Mouse (Mus musculus) heart, adult 2 months (tissue): Measurements from ENCODE around the gene Rpa1. TPM values are rescaled to one million over a fixed set of nuclear protein-coding genes. Genes with fewer than 3 reads are reported as not detected.
A peak's percentile ranks its signal among the peaks of the same experiment; 100 is the strongest.

Experiments
- DNase-seq, 2 experiments: peaks; one replicate each; pipeline ENCODE4 v3.0.0; 2021
- H3K27ac ChIP-seq: fragments of 200-600 bp; 2 replicates; pipeline ENCODE4 v1.8.1; 2022
- H3K27me3 ChIP-seq: fragments of 200-500 bp; 2 replicates; pipeline ENCODE4 v1.6.1; 2012; ENCODE audit warnings: mild to moderate bottlenecking, low read length, inconsistent platforms, mixed read lengths; ENCODE audit not compliant: control insufficient read depth, insufficient read depth
- H3K36me3 ChIP-seq: fragments of 200-500 bp; 2 replicates; pipeline ENCODE4 v1.6.1; 2012; ENCODE audit warnings: low read length, inconsistent platforms; ENCODE audit not compliant: control insufficient read depth, insufficient read depth
- H3K4me1 ChIP-seq: fragments of 200-500 bp; 2 replicates; pipeline ENCODE4 v1.6.1; 2011; ENCODE audit warnings: low read length; ENCODE audit not compliant: control insufficient read depth, insufficient read depth
- H3K4me3 ChIP-seq: fragments of 200-600 bp; 2 replicates; pipeline ENCODE4 v1.8.1; 2022
- H3K79me2 ChIP-seq: fragments of 200-500 bp; replicated peaks from 2 replicates; pipeline ENCODE4 v1.6.1; 2012; ENCODE audit warnings: mild to moderate bottlenecking, inconsistent platforms, low read length, moderate library complexity, mixed read lengths; ENCODE audit not compliant: control insufficient read depth, insufficient read depth
- H3K9ac ChIP-seq: fragments of 200-500 bp; 2 replicates; pipeline ENCODE4 v1.6.1; 2012; ENCODE audit warnings: low read depth, mild to moderate bottlenecking, control low read depth, inconsistent platforms, low read length, mixed read lengths
- CTCF ChIP-seq: fragments of 200-600 bp; IDR thresholded peaks from 2 replicates; pipeline ENCODE4 v1.8.1; 2022; ENCODE audit warnings: antibody characterized with exemption, mild to moderate bottlenecking, moderate library complexity
- EP300 ChIP-seq: fragments of 200-500 bp; IDR thresholded peaks from 2 replicates; pipeline ENCODE4 v1.6.1; 2011; ENCODE audit warnings: low read depth, low read length, control low read depth; ENCODE audit not compliant: insufficient read depth
- POLR2A ChIP-seq: fragments of 200-500 bp; IDR thresholded peaks from 2 replicates; pipeline ENCODE4 v1.6.1; 2011; ENCODE audit warnings: mild to moderate bottlenecking, low read depth, low read length, control low read depth; ENCODE audit not compliant: insufficient read depth
- WGBS: fragments of 180-500 bp; shearing (Covaris S2); methylation state at CpG from one replicate; pipeline ENCODE4 v1.1.7; 2018; 5-methylcytosine and 5-hydroxymethylcytosine counted together
- intact Hi-C: fragments of 180-260 bp; cut with DNase I; formaldehyde crosslinking; loops from one replicate; pipeline ENCODE4 v1.15.1; 2025
- polyA plus RNA-seq: library from polyadenylated mRNA; depleted of rRNA; stranded (reverse); fragments of >200 nt; gene quantifications from 2 replicates; pipeline ENCODE4 v1.2.3, GENCODE M21; 2012
- total RNA-seq, 2 experiments: library from RNA; stranded (reverse); gene quantifications; 2 replicates each; pipeline ENCODE4 v1.2.3; 2021

The Rpa1 gene
- total and polyA plus RNA-seq, 3 experiments = 16.8 to 60.7 (median 54.8) TPM

DNA sequence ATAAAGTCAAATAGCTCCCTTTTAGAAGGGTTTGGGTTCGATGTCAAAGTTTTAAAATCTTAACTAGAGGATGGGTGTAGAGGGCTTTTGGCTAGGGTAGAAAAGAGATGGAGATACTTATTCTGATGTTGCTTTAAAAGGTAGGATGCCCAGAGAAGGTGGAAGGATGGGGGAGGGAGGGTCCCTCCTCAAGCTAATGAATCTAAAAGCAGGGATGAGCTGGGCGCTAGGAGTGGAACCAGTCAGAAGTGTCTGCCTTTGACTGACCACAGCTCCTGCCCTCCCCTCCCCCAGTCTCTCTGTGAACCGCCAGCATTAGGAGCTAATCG lies 69.1 kb downstream of the Rpa1 start:
- no peak for DNase-seq
- peak overlapping the region; percentile 33; the same call in 1 of the 2 replicates for H3K4me3 ChIP-seq
- no peaks in the 10 kb centered on the region for H3K36me3 ChIP-seq
- no peaks in the 10 kb centered on the region for H3K27me3 ChIP-seq
- no peaks in the 10 kb centered on the region for H3K79me2 ChIP-seq
- 34% methylated on average over 4 of the region's 4 CpGs for WGBS
- no peak overlapping the region for H3K9ac ChIP-seq
- intact Hi-C loops = no loop called here
- TF ChIP-seq POLR2A (no peak), EP300 (no peak), CTCF (no peak)
- peaks cover 13% of the 10 kb centered on the region for H3K4me1 ChIP-seq
- H3K27ac ChIP-seq = peak overlapping the region; percentile 17; the same call in 1 of the 2 replicates

DNA sequence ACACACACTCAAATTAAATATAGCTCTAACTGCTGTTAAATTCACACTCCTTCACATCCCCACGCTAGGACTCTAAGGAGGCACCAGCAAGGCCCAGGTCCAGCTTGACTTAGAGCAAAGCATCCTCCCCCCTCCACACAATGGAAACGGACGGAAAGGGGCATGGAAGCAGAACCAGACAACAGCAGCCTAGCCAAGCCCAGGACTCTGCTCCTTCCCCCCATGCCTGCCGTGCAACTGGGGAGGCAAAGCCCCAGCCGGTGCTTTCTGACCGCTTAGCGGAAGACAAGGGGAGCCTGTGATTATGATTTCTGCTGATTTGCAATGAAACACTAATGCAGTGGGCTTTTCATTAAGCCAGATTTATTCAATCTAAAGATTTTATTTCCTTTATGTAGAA lies 70.0 kb downstream of the Rpa1 start:
- DNase-seq = no peak
- Histone ChIP-seq H3K27me3 (no peaks in the 10 kb centered on the region), H3K36me3 (no peaks in the 10 kb centered on the region), H3K27ac (no peak overlapping the region), H3K4me3 (no peak overlapping the region), H3K79me2 (no peaks in the 10 kb centered on the region), H3K4me1 (peaks cover 13% of the 10 kb centered on the region), H3K9ac (no peak overlapping the region)
- WGBS = 84% methylated on average over 7 of the region's 7 CpGs
- no peak for TF ChIP-seq EP300
- no peak for TF ChIP-seq POLR2A
- no peak for TF ChIP-seq CTCF
- intact Hi-C loops = no loop called here

DNA sequence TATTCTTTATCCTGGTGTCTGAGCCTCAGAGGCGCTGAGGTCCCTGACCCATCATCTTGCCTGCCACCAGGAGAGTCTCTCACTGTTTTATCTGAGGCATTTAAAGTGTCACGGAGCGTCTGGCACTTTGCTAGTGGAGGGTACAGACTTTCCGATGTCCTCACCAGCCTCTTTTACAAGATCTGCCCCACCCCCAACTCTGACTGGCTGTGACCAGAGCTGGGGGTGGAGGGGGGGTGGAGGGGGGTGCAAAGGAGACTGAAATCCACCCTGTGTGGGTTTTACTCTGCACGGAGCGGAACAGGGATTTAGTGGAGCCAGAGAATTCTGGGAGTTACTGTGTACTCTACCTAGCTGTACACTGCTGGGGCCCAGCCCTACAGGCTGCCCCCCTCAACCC lies 73.1 kb downstream of the Rpa1 start:
- intact Hi-C loops = no loop called here
- DNase-seq = no peak
- Histone ChIP-seq H3K4me3 (no peak overlapping the region), H3K27me3 (no peaks in the 10 kb centered on the region), H3K9ac (no peak overlapping the region), H3K27ac (no peak overlapping the region; the same call in 1 of the 2 replicates), H3K36me3 (no peaks in the 10 kb centered on the region), H3K4me1 (peaks cover 5% of the 10 kb centered on the region), H3K79me2 (no peaks in the 10 kb centered on the region)
- TF ChIP-seq CTCF (no peak), EP300 (no peak), POLR2A (no peak)
- 42% methylated on average over 6 of the region's 6 CpGs for WGBS

DNA sequence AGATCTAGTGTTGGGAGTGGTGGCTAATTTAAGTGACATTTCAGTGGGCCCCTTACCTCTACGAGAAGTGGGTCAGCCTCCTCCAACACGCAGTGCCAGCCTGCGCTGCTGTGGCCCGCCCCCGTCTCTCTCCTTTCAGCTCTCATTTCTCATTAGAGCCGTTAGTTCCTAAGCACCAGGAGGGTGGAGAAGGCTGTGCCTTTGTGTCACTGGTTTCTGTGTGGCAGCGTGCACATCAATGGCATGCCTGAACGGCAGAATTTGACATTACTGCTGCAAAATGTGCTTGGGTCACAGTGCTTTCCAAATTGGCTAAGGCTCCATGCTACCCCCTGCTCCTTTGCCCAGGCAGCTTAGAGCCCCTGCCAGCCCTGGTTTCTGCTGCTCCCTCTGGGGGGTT lies 74.7 kb downstream of the Rpa1 start:
- H3K27ac ChIP-seq = no peak overlapping the region
- no peak overlapping the region for H3K4me3 ChIP-seq
- intact Hi-C loops = no loop called here
- peaks cover 5% of the 10 kb centered on the region for H3K4me1 ChIP-seq
- H3K27me3 ChIP-seq = no peaks in the 10 kb centered on the region
- H3K79me2 ChIP-seq = no peaks in the 10 kb centered on the region
- WGBS = 57% methylated on average over 8 of the region's 8 CpGs
- no peaks in the 10 kb centered on the region for H3K36me3 ChIP-seq
- DNase-seq = no peak
- TF ChIP-seq EP300 = no peak
- no peak for TF ChIP-seq POLR2A
- TF ChIP-seq CTCF = no peak
- no peak overlapping the region for H3K9ac ChIP-seq

DNA sequence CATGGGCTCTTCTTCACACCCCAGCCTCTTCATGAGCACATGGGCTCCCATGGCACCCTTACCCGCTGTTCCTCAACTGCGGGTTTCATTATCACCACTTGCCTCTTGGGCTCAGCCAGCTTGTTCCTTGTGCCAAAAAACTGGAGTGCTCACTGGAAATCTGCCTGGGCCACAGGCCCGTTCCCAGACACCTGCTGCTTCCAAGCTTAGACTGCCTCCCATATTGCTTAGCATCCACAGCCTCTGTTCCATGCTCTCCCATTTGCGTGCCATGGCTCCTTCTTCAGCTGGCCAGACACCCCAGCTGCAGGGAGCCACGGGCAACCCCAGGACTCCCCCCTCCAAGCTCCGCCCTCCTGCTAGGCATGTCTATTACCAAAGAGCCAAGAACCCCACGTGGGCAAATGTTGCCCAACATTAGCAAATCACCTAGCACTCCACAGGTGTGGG lies 77.1 kb downstream of the Rpa1 start:
- intact Hi-C loops = no loop called here
- Histone ChIP-seq H3K79me2 (no peaks in the 10 kb centered on the region), H3K36me3 (no peaks in the 10 kb centered on the region), H3K27ac (no peak overlapping the region), H3K9ac (no peak overlapping the region), H3K4me3 (no peak overlapping the region), H3K4me1 (peaks cover 16% of the 10 kb centered on the region), H3K27me3 (no peaks in the 10 kb centered on the region)
- peak; percentile 45; the same call in 1 of the 2 replicates for TF ChIP-seq EP300
- no peak for TF ChIP-seq POLR2A
- DNase-seq = peak; percentile 63 to 76
- WGBS = 52% methylated on average over 7 of the region's 7 CpGs

DNA sequence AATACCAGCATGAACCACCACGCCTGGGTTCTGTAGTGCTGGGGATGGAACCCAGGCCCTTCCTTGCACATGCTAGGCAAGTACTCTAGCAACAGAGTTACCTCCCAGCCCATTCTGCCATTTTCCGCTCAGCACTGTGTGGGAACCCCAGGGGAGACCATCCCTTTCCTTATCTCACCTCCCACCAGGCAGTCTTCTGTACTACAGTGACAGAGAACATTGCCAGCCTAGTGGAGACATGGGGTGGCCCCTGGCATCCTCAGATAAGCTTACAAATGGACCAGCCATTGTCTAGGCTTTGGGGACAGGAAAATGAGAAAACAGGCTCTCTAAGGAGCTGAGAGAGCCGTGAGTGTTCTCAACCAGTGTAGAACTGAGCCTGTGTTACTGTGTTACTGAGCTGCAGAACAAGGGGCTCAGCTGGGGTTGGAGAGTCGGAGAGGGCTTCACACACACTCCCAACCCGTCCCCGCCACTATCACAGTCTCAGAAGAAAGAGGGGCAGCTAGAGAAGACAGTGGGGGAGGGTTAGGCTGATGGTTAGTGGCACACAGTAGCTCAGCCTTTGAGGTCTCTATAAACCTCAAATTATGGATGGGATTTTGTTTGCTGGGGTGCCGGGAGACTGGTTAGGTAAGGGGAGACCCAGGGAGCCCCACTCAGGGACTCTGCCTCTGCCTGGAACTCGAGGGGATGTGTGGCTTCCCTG lies 77.7 kb downstream of the Rpa1 start:
- H3K9ac ChIP-seq = no peak overlapping the region
- intact Hi-C loops = no loop called here
- H3K4me3 ChIP-seq = no peak overlapping the region
- 81% methylated on average over 8 of the region's 8 CpGs for WGBS
- TF ChIP-seq CTCF = no peak
- TF ChIP-seq EP300 = no peak
- no peak for TF ChIP-seq POLR2A
- no peaks in the 10 kb centered on the region for H3K79me2 ChIP-seq
- no peaks in the 10 kb centered on the region for H3K27me3 ChIP-seq
- peaks cover 16% of the 10 kb centered on the region for H3K4me1 ChIP-seq
- DNase-seq = no peak
- H3K27ac ChIP-seq = no peak overlapping the region
- no peaks in the 10 kb centered on the region for H3K36me3 ChIP-seq
